Mouse (Mus musculus): ENCODE measurements around the gene Cpt2. TPM values are rescaled to one million over a fixed set of nuclear protein-coding genes. Genes with fewer than 3 reads are reported as not detected.

Cpt2 gene
- polyA plus RNA-seq, 1 experiment from 2014 or later = 33.9 TPM

GRCm38 (mm10) chr4:107856958-107857686 lies 66.3 kb downstream of the Cpt2 start:
- TF ChIP-seq EP300 (IDR thresholded peaks at IDR 0.05) = no peak
- 0 out of 2 replicates have a peak, but pooled peaks have one; percentile 16 for TF ChIP-seq CTCF (IDR thresholded peaks at IDR 0.05)
- 67% methylated on average over 11 of the region's 11 CpGs for WGBS
- DNase-seq (ENCODE audit: low spot score) (no peak), ATAC-seq (no peak)
- no peaks in the 10 kb centered on the region for H3K4me1 ChIP-seq (ENCODE audit: insufficient read depth, low read depth, low read length)
- no peak overlapping the region for H3K4me3 ChIP-seq (ENCODE audit: low read depth, low read length)
- no peak overlapping the region for H3K27ac ChIP-seq (ENCODE audit: low read length)
- no peaks in the 10 kb centered on the region for H3K36me3 ChIP-seq (ENCODE audit: insufficient read depth, low read length)
- no peaks in the 10 kb centered on the region for H3K9me3 ChIP-seq (ENCODE audit: low read length)
- H3K4me2 ChIP-seq (replicated peaks; ENCODE audit: low read depth, low read length) = no peak overlapping the region
- no peak overlapping the region for H3K9ac ChIP-seq (replicated peaks; ENCODE audit: low read depth)
- H3K27me3 ChIP-seq (replicated peaks; ENCODE audit: insufficient read depth, low read length) = no peaks in the 10 kb centered on the region

Other genes with a start within 250 kb of the Cpt2 start
- gene Dmrtb1, start 239.4 kb downstream of the Cpt2 start, polyA plus RNA-seq (2015; fragmentation: Nextera tagmentation; extraction: Ambion mirVana) = 0.08 TPM in 1 of 2 replicates, not detected in the other
- gene Lrp8, start 121.3 kb downstream of the Cpt2 start, polyA plus RNA-seq (2015; fragmentation: Nextera tagmentation; extraction: Ambion mirVana) = 0.56 TPM in 2 replicates
- gene Magoh, start 43.9 kb downstream of the Cpt2 start, polyA plus RNA-seq (2015; fragmentation: Nextera tagmentation; extraction: Ambion mirVana) = 111 TPM in 2 replicates
- 92.4 and 92.7 TPM in 2 replicates for gene 0610037L13Rik, start 33.8 kb downstream of the Cpt2 start, polyA plus RNA-seq (2015; fragmentation: Nextera tagmentation; extraction: Ambion mirVana)
- 0.17 and 0.48 TPM in 2 replicates for gene Slc1a7, start 44.7 kb upstream of the Cpt2 start, polyA plus RNA-seq (2015; fragmentation: Nextera tagmentation; extraction: Ambion mirVana)
- 2.8 and 3.3 TPM in 2 replicates for gene Podn, start 172.8 kb upstream of the Cpt2 start, polyA plus RNA-seq (2015; fragmentation: Nextera tagmentation; extraction: Ambion mirVana)
- gene Scp2, start 221.4 kb upstream of the Cpt2 start, polyA plus RNA-seq (2015; fragmentation: Nextera tagmentation; extraction: Ambion mirVana) = 495 and 532 TPM in 2 replicates
- 43.4 and 52.8 TPM in 2 replicates for gene Echdc2, start 241.8 kb upstream of the Cpt2 start, polyA plus RNA-seq (2015; fragmentation: Nextera tagmentation; extraction: Ambion mirVana)